Mouse (Mus musculus) heart, postnatal 0 days (tissue): ENCODE data around the gene Ccdc92b.

Experiments
- CTCF ChIP-seq: IDR thresholded peaks from 2 replicates; pipeline ENCODE4 v1.5.1; 2016; ENCODE audit warnings: antibody characterized with exemption, control low read depth, low read depth
- EP300 ChIP-seq: IDR thresholded peaks from 2 replicates; pipeline ENCODE4 v1.6.1; 2016; ENCODE audit warnings: antibody characterized with exemption, low read depth

DNA sequence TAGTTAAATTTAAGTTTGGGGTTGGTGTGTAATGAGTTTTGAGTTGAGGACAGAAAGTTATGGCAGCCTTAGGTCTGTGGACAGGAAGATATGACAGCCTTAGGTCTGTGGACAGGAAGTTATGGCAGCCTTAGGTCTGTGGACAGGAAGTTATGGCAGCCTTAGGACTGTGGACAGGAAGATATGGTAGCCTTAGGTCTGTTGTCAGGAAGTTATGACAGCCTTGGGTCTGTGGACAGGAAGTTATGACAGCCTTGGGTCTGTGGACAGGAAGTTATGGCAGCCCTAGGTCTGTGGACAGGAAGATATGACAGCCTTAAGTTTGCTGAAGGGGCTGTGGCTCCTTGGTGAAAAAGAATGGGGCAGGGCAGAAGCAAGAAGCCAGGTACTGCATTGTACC, 5.9 kb downstream of the Ccdc92b start:
- TF ChIP-seq CTCF: no peak
- TF ChIP-seq EP300: no peak
